Mouse (Mus musculus): ENCODE measurements at regions not wholly inside any gene's neighbourhood (a gene's known extent, or its start where the extent isn't known, plus 50 kb on each side); places are given as distances from the start of the nearest gene placed in this dataset.
"Not testable (repeated sequence)": the region's sequence is repeated elsewhere in the genome, so short reads cannot be mapped to it uniquely, and the experiment has no call there.

- DNase-seq = peak; percentile 47
These were observed 96.9 kb downstream of the Vcpkmt start for GRCm38 (mm10) chr12:69485652-69486651.

DNA sequence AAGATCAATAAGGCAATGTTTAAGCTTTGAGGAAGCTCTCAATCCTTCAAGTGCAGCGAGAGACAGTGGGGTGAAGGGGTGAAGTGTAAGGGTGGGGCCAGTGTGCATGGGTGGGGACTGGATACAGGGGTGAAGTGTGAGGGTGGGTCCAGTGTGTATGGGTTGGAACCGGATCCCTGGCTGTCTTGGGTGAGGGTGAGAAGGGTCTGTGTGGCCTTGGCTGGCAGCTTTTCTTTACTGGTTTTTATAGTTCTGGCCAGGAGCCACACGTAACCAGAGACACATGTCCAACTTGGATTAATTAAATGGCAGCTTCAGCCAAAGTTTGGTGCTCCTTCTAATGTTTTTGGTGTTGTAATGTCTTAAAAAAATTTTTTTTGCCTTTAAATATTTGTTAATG, 101.4 kb downstream of the Vcpkmt start:
- DNase-seq = no peak

- no peak for DNase-seq
These were observed 104.4 kb upstream of the Gm9887 start for GRCm38 (mm10) chr12:69476631-69477091.

DNA sequence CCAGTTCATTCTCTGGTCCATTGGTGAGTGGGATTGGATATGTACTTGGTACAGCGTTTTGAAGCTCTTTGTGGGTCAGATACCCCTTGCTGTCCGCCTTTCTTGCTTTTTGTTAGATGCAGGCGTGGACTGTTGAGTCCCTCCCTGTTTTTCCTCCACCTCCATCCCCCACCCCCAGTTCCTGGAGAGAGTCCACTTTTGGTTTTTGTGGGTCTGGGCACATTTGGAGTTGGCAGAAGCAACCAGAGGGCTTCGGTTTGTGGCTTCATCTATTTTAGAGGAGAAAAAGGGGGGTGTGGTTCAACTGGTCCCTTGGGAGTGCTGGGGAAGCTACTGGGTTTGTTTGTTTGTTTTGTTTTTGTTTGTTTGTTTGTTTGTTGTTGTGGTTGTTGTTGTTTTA, 103.9 kb upstream of the Gm9887 start:
- DNase-seq = no peak

GRCm38 (mm10) chr12:69474916-69475661, 102.8 kb upstream of the Gm9887 start:
- DNase-seq = peak; percentile 56

GRCm38 (mm10) chr12:69474141-69474915, 102.1 kb upstream of the Gm9887 start:
- DNase-seq = no peak

DNA sequence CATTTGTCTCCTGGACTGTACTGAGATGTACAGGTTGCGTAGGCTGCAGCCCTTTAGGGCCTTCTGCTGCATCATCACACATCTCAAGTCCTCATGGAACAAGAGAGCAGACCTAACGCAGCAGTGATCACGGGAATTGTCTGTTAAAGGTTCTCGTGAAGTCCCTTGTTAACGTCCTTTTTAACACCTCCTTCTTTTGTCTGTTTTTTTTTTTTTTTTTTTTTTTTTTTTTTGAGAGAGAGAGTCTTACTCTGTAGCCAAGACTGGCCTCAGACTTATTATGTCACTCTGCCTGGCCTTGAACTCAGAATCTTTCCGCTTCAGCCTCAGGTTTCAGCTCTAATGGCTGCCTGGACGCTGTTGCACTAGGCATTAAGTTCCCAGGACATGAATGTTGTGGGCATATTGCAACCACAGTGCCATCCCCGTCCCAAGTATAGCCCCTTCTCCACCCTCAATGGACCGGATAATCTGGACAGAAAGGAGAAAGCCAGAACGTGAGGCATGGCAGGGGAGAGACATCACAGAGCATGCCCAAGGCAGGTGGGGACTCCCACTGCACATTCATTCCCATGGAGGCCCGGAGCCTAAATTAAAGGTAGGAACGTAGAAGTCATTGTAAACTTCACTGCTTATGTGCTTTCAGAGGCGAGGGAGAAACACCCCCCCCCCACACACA, 101.3 kb upstream of the Gm9887 start:
- no peak for DNase-seq

GRCm38 (mm10) chr12:69472912-69473311, 100.7 kb upstream of the Gm9887 start:
- DNase-seq = no peak

GRCm38 (mm10) chr12:69471876-69472275, 99.6 kb upstream of the Gm9887 start:
- DNase-seq = no peak

DNA sequence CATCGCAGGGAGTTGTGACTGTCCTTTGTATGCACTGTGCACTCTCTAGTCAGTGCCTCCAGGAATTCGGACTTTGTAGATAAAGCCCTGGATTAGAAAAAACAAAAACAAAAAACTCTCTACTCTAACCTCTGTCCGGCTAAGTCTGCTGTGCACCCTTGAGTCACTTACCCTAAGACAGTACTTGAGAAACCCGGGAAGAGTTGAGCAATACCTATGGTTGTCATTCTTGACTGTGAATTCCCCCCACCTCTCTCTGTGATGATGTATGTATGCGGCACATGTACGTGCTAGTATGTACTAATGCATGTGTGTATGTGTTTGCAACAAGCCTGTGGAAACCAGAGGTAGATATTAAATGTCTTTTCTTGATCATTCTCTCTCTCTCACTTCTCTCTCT, 96.7 kb upstream of the Gm9887 start:
- DNase-seq = no peak

GRCm38 (mm10) chr12:69467363-69467762, 95.1 kb upstream of the Gm9887 start:
- no peak for DNase-seq

DNA sequence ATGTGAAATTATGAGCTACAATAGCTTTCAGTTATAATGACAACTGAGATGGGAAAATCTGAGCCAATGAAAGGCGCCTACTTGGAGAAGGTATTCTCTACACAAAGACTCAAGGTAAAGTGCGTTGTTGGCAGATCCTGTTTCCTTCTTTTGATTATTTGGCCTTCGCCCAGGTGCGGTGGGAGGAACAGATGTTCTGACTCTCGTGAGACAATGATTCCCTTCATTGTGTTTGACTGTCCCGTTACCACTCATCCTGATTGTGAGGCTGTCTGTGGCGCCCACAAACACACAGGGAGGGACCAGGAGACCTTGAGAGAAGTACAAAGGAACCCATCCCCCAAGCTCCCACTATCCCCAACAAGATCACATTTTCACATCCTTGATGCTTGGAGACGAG, 92.6 kb upstream of the Gm9887 start:
- DNase-seq = no peak

GRCm38 (mm10) chr12:69463327-69463726, 91.1 kb upstream of the Gm9887 start:
- DNase-seq = not testable (repeated sequence)

DNA sequence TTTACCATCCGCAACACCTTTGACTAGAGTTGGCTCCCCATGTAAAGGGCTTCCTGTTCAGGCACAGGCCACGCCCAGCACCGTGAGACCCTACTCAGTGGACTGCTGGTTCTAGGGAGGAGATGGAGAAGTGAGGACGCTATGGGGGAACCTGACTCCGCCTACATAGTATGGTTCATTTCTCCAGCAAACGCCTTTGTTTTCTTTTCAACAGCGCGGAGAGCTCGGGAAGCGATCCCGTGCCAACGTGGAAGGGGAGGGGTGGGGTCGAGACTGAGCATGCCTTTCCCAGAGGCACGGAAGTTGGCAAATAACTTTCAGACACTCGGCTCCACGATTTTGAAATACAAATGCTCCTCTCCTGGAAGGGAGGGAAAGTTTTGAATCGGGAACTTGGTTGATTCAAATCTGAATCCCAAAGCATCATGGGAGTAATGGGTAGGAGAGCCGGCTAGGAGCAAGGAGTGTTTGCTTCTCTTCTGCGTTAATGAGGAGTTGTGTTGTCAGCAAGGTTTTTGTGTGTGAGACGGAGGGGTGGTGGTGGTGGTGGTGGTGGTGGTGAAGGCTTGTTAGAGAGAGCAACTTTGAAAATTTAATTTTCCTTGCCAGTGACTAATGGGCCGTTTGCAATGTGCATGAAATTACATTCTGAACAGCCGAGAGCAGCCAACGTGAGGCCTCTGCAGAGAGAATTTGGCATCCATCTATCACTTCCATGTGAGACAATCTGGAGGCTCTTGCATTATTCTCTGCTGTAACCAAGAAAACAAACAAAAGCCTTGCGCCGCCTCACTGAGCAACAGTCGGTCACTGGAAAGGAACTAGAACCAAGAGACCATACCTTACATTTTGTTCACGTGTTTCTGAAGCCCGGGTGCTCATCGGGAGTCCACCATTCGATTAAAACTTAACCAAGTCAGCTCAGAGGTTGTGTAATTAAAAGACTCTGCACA, 89.9 kb upstream of the Gm9887 start:
- peak; percentile 73 for DNase-seq

GRCm38 (mm10) chr12:69460552-69461079, 88.4 kb upstream of the Gm9887 start:
- peak; percentile 26 for DNase-seq

DNA sequence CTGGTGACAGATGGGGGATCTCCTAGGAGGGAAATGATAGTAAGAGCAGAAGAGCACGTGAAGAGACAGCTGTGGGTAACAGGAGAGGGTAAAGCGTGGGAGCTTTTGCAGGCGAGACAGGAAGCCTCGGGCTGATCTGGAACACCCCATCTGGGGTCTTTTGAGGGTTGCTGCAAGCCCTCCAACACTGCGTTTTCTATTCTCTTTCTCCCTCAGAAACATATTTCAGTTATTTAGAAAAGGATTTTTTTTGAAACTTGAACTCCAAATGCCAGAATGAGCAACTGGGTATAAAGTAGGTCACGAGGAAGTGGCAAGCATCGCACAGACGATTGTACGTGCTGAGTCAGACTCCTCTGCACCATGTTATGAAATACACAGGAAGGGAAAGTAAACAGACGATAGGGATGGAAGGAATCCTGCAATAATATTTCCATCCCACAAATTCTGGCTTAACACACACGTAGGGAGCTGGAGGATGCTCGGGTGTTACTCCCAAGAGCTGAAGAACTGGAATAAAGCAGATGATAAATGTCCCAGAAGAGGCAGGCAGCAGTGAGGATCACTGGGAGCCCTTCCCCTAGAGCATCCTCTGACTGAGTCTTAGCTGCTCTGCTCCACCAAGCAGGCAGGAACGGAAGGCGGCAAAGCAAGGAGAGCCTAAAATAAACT, 86.0 kb upstream of the Gm9887 start:
- DNase-seq = peak; percentile 71

DNA sequence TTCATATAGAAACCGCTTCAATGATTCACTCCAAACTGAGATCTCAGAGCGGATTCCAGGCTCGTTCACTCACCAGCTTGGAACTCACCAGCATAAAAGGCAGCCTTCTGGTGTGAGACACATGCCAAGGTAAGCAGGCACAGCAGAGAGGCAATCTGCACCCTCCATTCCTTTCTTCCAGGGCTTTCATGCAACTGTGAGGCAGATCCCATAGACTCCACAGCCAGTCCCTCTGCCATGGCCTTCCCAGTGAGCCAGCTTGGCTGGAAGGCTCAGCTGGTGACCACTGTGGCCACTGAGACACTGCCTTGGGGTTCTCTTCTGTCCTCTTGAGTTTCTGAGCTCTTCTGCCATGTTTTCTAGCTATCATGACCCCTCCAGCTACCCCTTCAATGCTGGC, 84.5 kb upstream of the Gm9887 start:
- no peak for DNase-seq

DNA sequence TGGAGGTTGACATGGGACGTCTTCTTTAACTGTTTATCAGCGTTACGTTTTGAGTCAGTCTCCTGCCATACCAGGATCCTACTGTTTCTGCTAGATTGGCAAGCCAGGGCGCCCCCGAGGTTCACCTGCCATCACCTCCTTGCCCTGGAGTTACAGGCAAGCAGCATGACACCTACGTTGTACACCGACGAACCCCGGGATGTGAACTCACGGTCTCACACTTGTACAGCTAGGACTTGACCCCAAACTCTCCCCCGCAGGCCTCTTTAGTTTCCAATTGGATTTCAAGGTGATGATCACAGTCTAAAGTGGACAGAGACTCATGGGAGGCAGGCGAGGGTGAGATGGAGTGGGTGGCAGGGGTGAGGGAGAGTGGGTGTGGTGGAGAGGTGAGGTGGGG, 83.9 kb upstream of the Gm9887 start:
- DNase-seq = no peak

DNA sequence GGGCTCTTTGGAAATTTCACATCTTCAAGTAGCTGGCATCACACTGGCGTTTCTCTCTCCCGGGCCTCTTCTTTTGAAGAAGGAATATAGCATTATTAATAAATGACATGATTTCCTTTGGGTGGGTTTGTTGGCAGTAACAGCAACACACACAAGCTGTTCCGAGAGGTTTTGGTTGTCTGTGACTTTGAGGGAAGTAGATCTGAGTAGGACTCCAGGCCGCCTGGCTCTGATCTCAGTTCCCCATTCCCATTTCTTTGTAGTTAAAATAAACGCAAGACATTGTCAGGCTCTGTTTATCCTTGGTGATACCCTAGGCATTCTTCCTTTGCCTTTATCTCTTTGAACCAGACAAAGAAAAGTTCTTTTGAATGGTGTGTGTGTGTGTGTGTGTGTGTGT, 83.3 kb upstream of the Gm9887 start:
- no peak for DNase-seq

DNA sequence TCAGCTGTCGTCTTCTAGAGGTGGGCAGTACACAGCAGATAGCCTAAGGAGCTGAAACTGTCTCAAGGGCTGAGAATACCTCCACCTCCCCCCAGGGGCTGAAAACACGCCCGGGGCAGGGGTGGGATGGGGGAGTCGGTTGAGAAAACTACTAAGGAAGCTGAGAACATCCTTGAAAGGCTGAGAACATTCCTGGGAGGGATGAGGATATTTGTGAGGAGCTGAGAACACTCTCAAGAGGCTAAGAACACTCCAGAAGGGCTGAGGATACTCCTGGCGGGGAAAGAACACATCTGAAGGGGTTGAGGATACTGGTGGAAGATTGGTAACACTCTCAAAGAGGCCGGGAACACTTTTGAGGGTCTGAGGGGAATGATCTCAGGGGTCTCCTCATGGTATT, 81.3 kb upstream of the Gm9887 start:
- DNase-seq = no peak
